Mouse (Mus musculus) midbrain, embryonic 16.5 days (tissue): ENCODE data around the gene Atp1b1. TPM values are rescaled to one million over a fixed set of nuclear protein-coding genes. Genes with fewer than 3 reads are reported as not detected.

Source experiments
- ATAC-seq: fragments of 200-750 bp; cut with Nextera tagmentation; 2 replicates; pipeline ENCODE4 v1.8.0; 2017; ENCODE audit warnings: moderate TSS enrichment
- H3K27ac ChIP-seq: fragments of 300-500 bp; sonication (generic); 2 replicates; pipeline ENCODE4 v1.5.1; 2014; ENCODE audit warnings: mild to moderate bottlenecking, low read length, mixed read lengths
- H3K27me3 ChIP-seq: fragments of 300-500 bp; sonication (generic); 2 replicates; pipeline ENCODE4 v1.6.1; 2014; ENCODE audit warnings: low read depth, low read length, mixed read lengths; ENCODE audit not compliant: control insufficient read depth, insufficient read depth
- H3K36me3 ChIP-seq: fragments of 300-500 bp; sonication (generic); 2 replicates; pipeline ENCODE4 v1.6.1; 2014; ENCODE audit warnings: mild to moderate bottlenecking, low read length, moderate library complexity, mixed read lengths; ENCODE audit not compliant: control insufficient read depth, insufficient read depth
- H3K4me1 ChIP-seq: fragments of 300-500 bp; sonication (generic); 2 replicates; pipeline ENCODE4 v1.6.1; 2014; ENCODE audit warnings: mild to moderate bottlenecking, low read length, mixed read lengths; ENCODE audit not compliant: control insufficient read depth, insufficient read depth
- H3K4me2 ChIP-seq: fragments of 300-500 bp; sonication (generic); 2 replicates; pipeline ENCODE4 v1.6.1; 2014; ENCODE audit warnings: mild to moderate bottlenecking, low read length, mixed read lengths
- H3K4me3 ChIP-seq: fragments of 300-500 bp; sonication (generic); 2 replicates; pipeline ENCODE4 v1.5.1; 2014; ENCODE audit warnings: low read depth, mild to moderate bottlenecking, low read length, moderate library complexity, mixed read lengths
- H3K9ac ChIP-seq: fragments of 300-500 bp; sonication (generic); 2 replicates; pipeline ENCODE4 v1.6.1; 2014; ENCODE audit warnings: low read depth, low read length, mixed read lengths
- H3K9me3 ChIP-seq: fragments of 300-500 bp; sonication (generic); replicated peaks from 2 replicates; pipeline ENCODE4 v1.6.1; 2014; ENCODE audit warnings: mild to moderate bottlenecking, low read length, mixed read lengths; ENCODE audit not compliant: control insufficient read depth, poor library complexity, severe bottlenecking
- WGBS: fragments of 180-500 bp; shearing (Covaris S2); extraction: QIAGEN DNeasy Blood & Tissue Kit; methylation state at CpG from one replicate; pipeline ENCODE4 v1.1.7; 2014; 5-methylcytosine and 5-hydroxymethylcytosine counted together
- polyA plus RNA-seq: library from polyadenylated mRNA; unstranded; fragments of >200 nt; fragmentation: Nextera tagmentation; extraction: Ambion mirVana; gene quantifications from 2 replicates; pipeline ENCODE4 v1.2.1, GENCODE M21; 2015

The Atp1b1 gene
- polyA plus RNA-seq, 1 experiment from 2014 or later, result 311 TPM

DNA sequence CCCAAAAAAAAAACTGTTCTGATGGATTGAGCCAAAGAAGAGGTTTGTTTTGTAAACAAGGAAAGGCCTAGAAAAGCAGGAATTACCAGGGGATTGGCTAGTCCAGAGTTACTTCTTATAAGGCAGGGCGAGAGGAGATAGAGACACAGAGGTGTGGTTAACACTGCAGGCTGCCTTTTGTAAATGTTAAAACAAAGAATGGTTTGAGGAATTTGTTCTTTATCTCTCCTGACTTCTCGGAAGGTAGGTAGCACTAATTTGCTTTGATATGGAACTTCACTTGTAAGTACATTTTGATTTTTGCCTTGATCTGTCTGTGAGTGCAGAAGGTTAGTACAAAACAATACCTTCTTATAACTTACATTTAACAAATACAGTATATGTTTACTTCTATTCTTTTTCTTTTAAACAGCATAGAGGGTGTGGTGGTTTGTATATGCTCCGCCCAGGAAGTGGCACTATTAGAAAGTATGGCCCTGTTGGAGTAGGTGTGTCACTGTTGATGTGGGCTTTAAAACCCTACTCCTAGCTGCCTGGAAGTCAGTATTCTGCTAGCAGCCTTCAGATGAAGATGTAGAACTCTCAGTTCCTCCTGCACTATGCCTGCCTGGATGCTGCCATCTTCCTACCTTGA lies 31.9 kb upstream of the Atp1b1 start:
- Histone ChIP-seq H3K9ac (no peak overlapping the region), H3K9me3 (no peaks in the 10 kb centered on the region), H3K36me3 (no peaks in the 10 kb centered on the region), H3K4me3 (no peak overlapping the region), H3K27me3 (no peaks in the 10 kb centered on the region), H3K4me2 (no peak overlapping the region), H3K27ac (no peak overlapping the region), H3K4me1 (no peaks in the 10 kb centered on the region)
- no peak for ATAC-seq
- 92% methylated on average over 3 of the region's 3 CpGs for WGBS

DNA sequence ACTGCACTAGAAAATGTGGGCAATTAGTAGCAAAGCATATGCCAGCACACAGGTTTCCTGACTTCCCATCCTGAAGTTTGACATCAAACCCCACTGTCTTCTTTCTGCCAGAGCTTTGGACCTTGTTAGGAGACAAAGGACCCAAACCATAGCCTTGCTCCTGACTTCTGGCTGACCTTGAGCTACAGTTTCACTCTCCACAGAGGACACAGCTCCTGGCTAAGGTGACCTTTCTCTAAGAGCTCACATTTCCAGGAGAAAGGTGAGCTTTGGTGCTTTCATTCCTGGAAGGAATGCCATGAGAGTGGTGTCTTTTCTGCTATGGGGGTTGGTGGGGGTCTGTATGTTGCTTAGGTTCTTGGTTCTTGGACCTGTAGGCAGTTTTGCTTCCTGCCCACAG lies 25.6 kb upstream of the Atp1b1 start:
- Histone ChIP-seq H3K4me2 (no peak overlapping the region), H3K9ac (no peak overlapping the region), H3K4me3 (no peak overlapping the region), H3K4me1 (no peaks in the 10 kb centered on the region), H3K9me3 (no peaks in the 10 kb centered on the region), H3K36me3 (no peaks in the 10 kb centered on the region), H3K27ac (no peak overlapping the region), H3K27me3 (no peaks in the 10 kb centered on the region)
- no peak for ATAC-seq

DNA sequence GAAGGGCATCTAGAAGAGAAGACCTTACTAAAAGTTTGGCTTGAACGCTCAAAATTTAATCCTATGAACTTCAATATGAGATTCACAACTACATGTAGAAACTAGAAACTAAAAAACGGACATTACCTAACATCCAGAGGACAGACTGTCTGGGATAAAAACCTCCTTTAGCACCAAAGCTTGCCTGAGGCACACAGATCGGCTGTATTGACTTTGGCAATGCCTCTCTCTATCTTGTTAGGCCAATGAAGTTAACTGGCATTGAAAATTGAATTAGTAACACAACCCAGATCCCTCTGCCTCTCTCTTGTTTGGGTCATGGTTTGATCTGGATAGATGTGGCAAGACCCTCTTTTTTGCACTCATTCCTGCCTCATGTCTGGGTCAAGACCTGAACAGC lies 24.7 kb upstream of the Atp1b1 start:
- H3K4me3 ChIP-seq, result no peak overlapping the region
- H3K9ac ChIP-seq, result no peak overlapping the region
- 81% methylated on average over 3 of the region's 3 CpGs for WGBS
- H3K27me3 ChIP-seq, result no peaks in the 10 kb centered on the region
- no peak overlapping the region for H3K4me2 ChIP-seq
- no peaks in the 10 kb centered on the region for H3K36me3 ChIP-seq
- H3K9me3 ChIP-seq, result no peaks in the 10 kb centered on the region
- no peak overlapping the region for H3K27ac ChIP-seq
- H3K4me1 ChIP-seq, result no peaks in the 10 kb centered on the region
- ATAC-seq, result no peak

DNA sequence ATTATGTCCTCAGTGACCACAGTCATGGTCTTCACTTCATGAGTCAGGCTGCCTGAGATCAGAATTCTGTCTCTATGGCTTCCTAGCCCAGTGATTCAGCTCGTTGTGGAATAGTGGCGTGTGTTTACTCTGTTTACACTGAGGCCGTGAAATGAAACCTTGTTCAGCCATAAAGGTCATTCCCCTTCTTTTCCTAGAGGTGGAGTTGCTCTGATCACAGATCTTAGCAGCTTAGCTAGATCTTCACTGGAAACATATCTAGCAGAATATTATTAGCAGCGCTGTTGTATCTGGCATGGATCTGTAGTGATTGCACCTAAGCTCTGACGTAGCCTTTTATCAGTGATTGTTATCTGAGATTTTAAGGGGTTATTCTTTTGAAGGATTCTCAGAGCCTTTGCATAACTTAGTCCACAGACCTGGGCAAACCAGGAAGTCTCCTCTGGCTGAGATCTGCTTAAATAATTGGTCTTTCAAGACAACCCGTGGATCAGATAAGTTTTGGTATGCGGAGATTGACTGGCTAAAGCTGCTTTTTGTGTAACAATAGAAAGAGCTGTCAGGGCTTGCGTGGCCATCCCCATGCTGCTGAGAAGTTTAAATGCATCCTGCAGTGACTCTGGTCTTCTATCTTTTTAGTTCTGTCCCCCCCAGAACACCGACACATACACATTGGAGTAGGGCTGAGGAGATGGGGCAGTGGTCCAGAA lies 23.6 kb upstream of the Atp1b1 start:
- H3K4me2 ChIP-seq, result no peak overlapping the region
- no peak overlapping the region for H3K4me3 ChIP-seq
- H3K27ac ChIP-seq, result no peak overlapping the region
- H3K9ac ChIP-seq, result no peak overlapping the region
- no peak for ATAC-seq
- no peaks in the 10 kb centered on the region for H3K4me1 ChIP-seq
- H3K9me3 ChIP-seq, result no peaks in the 10 kb centered on the region
- 45% methylated on average over 9 of the region's 9 CpGs for WGBS
- H3K36me3 ChIP-seq, result no peaks in the 10 kb centered on the region
- H3K27me3 ChIP-seq, result no peaks in the 10 kb centered on the region

DNA sequence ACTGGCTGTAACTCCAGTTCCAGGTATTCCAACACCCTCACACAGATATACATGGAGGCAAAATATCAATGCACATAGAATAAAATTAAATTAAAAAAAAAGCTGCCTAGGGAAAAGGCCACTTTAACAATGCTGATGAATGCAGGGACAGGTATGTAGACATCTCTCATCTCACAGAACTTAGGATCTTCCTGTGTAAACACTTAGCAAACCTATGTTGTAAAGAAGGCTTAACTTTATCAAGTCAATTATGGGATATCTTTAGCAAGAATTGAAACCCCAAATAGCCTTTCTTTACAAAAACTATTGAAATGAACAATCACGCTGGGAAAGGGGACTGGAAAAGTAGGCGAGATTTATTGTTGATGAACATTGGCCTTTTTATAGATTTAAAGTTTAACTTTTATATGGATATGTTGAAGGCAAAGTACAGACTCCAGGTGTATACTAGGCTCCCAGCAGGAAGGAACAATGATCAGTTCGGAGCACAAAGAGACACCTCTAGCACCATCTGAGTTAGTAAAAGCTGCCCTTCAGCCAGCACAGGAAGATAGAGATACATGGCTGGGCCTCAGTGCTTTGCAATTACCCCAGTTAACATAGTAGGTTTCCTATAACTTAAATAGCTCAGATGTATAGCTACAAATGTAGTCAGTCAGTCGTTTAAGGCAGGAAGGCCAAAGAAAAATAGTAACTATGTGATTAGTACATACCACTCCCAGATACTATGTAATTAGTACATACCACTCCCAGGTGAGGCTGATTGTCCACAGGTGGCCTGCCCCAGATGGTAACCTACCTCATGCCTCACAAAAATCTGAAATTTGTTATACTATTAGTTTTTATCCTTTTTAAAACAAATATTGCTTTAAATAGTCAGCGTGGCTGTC lies 22.8 kb upstream of the Atp1b1 start:
- ATAC-seq, result no peak
- no peak overlapping the region for H3K27ac ChIP-seq

DNA sequence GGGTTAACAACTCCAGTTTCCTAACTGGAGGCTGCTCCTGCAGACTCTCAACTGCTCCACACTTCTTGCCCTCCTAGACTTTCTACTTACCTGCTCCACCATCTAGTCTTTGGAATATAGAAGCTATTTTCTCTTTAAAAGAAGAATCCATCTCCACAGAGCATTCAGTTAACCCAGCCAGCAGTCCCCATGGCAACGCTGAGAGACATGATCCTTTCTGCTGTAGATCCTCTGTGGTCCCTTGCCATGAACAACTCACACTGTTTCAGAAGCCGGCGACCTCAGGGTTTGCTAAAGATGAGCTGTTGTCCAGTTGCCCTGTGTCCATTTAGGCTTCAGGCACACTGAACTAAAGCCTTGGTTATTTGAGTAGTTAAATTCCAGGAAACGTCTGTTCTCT lies 17.7 kb upstream of the Atp1b1 start:
- H3K27me3 ChIP-seq, result no peaks in the 10 kb centered on the region
- no peak overlapping the region for H3K4me3 ChIP-seq
- no peak overlapping the region for H3K9ac ChIP-seq
- no peak overlapping the region for H3K4me2 ChIP-seq
- peaks cover 17% of the 10 kb centered on the region for H3K4me1 ChIP-seq
- WGBS, result 81% methylated on average over 4 of the region's 4 CpGs
- H3K27ac ChIP-seq, result no peak overlapping the region
- ATAC-seq, result no peak
- H3K9me3 ChIP-seq, result no peaks in the 10 kb centered on the region
- no peaks in the 10 kb centered on the region for H3K36me3 ChIP-seq

More for the DNA sequence above, 22.8 kb upstream of the Atp1b1 start:
- no peaks in the 10 kb centered on the region for H3K36me3 ChIP-seq
- WGBS, result 86% methylated on average over 5 of the region's 5 CpGs
- no peak overlapping the region for H3K9ac ChIP-seq
- H3K9me3 ChIP-seq, result no peaks in the 10 kb centered on the region
- H3K4me1 ChIP-seq, result no peaks in the 10 kb centered on the region; the same call in 1 of the 2 replicates
- H3K27me3 ChIP-seq, result no peaks in the 10 kb centered on the region
- no peak overlapping the region for H3K4me3 ChIP-seq
- H3K4me2 ChIP-seq, result no peak overlapping the region

DNA sequence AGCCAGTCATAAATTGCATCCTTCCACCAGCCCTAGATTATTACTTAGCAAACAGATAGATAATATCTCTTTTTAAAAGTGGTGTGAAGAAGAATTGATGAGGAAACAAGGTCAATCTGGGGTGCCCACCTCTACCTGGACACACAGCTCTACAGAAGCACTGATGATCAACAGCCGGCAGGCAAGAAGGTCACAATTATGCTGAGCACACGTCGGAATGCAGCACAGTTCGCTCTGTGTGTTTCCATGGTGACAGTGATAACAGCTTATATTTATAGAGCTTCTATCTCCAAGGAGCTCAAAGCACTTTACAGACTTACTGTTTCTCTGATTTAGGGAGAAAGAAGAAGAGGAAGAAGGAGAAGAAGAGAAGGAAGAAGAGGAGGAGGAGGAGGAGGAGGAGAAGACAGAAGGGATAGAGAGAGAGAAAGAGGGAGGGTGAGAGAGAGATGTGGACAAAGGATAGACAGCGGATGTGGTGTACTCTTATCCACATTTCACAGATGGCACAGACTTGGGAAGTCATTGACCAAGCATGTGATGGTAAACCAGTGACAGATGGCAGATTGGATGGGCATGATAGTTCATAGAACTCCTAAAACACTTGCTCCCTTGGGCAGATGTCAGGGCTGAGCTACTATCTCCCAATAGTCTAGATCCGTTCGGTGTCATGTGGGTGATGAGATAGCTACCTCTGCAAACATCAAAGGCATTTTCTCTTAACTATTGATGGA lies 16.8 kb upstream of the Atp1b1 start:
- H3K27ac ChIP-seq, result peak overlapping the region; percentile 60
- no peaks in the 10 kb centered on the region for H3K36me3 ChIP-seq
- no peaks in the 10 kb centered on the region for H3K27me3 ChIP-seq
- no peak overlapping the region for H3K9ac ChIP-seq
- H3K4me1 ChIP-seq, result peaks cover 17% of the 10 kb centered on the region
- no peak overlapping the region for H3K4me3 ChIP-seq
- ATAC-seq, result peak; percentile 92
- H3K9me3 ChIP-seq, result no peaks in the 10 kb centered on the region
- WGBS, result 52% methylated on average over 7 of the region's 7 CpGs
- H3K4me2 ChIP-seq, result peak overlapping the region; percentile 4; the same call in 1 of the 2 replicates

DNA sequence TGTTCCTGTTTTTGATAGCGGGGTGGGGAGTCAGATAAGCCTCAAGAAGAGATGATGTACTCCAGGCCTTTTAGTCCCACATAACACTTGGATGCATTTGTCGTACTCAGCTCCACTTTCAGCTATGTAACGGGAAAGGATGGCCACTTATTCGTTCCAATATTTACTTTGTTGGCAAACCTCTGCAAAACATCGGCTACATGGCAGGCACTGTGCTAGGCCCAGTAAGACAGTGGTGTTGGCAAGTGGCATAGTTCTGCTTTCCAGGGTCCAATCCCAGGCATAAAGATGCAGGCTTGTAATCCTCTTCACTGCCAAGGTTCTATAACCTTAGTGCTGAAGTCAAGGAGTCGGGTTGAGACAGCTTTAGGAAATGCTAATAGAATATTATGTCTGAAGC lies 16.2 kb upstream of the Atp1b1 start:
- Histone ChIP-seq H3K36me3 (no peaks in the 10 kb centered on the region), H3K4me3 (no peak overlapping the region), H3K27me3 (no peaks in the 10 kb centered on the region), H3K9me3 (no peaks in the 10 kb centered on the region), H3K4me1 (peaks cover 17% of the 10 kb centered on the region), H3K4me2 (no peak overlapping the region), H3K9ac (no peak overlapping the region), H3K27ac (peak overlapping the region; percentile 60)
- 85% methylated on average over 6 of the region's 6 CpGs for WGBS
- ATAC-seq, result peak; percentile 50
